Mouse (Mus musculus) limb, embryonic 14.5 days (tissue): Measurements from ENCODE around the gene Gm6525. TPM values are rescaled to one million over a fixed set of nuclear protein-coding genes. Genes with fewer than 3 reads are reported as not detected.

Experiments used
- ATAC-seq: fragments of 200-750 bp; cut with Nextera tagmentation; 2 replicates; pipeline ENCODE4 v1.8.0; 2017; ENCODE audit warnings: low read depth, moderate number of reproducible peaks, moderate TSS enrichment; ENCODE audit not compliant: low FRiP score
- DNase-seq: peaks from one replicate; pipeline ENCODE4 v3.0.0-alpha.2; 2015; ENCODE audit warnings: low spot score
- H3K27ac ChIP-seq: fragments of 300-500 bp; sonication (generic); replicated peaks from 2 replicates; pipeline ENCODE4 v1.5.1; 2014; ENCODE audit warnings: low read depth, mild to moderate bottlenecking, low read length, moderate library complexity, mixed read lengths
- H3K27me3 ChIP-seq: fragments of 300-500 bp; sonication (generic); 2 replicates; pipeline ENCODE4 v1.6.1; 2014; ENCODE audit warnings: low read length, mixed read lengths; ENCODE audit not compliant: control insufficient read depth, insufficient read depth
- H3K36me3 ChIP-seq: fragments of 300-500 bp; sonication (generic); 2 replicates; pipeline ENCODE4 v1.6.1; 2014; ENCODE audit warnings: mild to moderate bottlenecking, low read length, moderate library complexity, mixed read lengths; ENCODE audit not compliant: control insufficient read depth, insufficient read depth
- H3K4me1 ChIP-seq: fragments of 300-500 bp; sonication (generic); 2 replicates; pipeline ENCODE4 v1.6.1; 2014; ENCODE audit warnings: antibody characterized with exemption, low read length, mixed read lengths; ENCODE audit not compliant: control insufficient read depth, insufficient read depth
- H3K4me2 ChIP-seq: fragments of 300-500 bp; sonication (generic); replicated peaks from 2 replicates; pipeline ENCODE4 v1.6.1; 2014; ENCODE audit warnings: low read depth, mild to moderate bottlenecking, low read length, moderate library complexity; ENCODE audit not compliant: severe bottlenecking
- H3K4me3 ChIP-seq: fragments of 300-500 bp; sonication (generic); replicated peaks from 2 replicates; pipeline ENCODE4 v1.5.1; 2014; ENCODE audit warnings: low read length
- H3K9ac ChIP-seq: fragments of 300-500 bp; sonication (generic); 2 replicates; pipeline ENCODE4 v1.6.1; 2014; ENCODE audit warnings: mild to moderate bottlenecking, low read depth, low read length, moderate library complexity; ENCODE audit not compliant: severe bottlenecking
- H3K9me3 ChIP-seq: fragments of 300-500 bp; sonication (generic); 2 replicates; pipeline ENCODE4 v1.6.1; 2016; ENCODE audit warnings: low read length; ENCODE audit not compliant: control insufficient read depth
- POLR2A ChIP-seq: fragments of 200-500 bp; IDR thresholded peaks from 2 replicates; pipeline ENCODE4 v1.8.0; 2012; ENCODE audit warnings: inconsistent platforms, mild to moderate bottlenecking, moderate library complexity, borderline replicate concordance; ENCODE audit not compliant: insufficient read depth, insufficient read length; ENCODE audit errors: extremely low read depth
- WGBS: fragments of 180-500 bp; shearing (Covaris S2); extraction: QIAGEN DNeasy Blood & Tissue Kit; methylation state at CpG from one replicate; pipeline ENCODE4 v1.1.7; 2014; 5-methylcytosine and 5-hydroxymethylcytosine counted together
- polyA plus RNA-seq, 2 experiments: library from polyadenylated mRNA; depleted of rRNA in 1 of 2; stranded (reverse) in 1 of 2; unstranded in 1 of 2; fragments of >200 nt; fragmentation: Nextera tagmentation in 1 of 2; extraction: Ambion mirVana in 1 of 2; gene quantifications; 2 replicates each; pipeline versions ENCODE4 v1.2.1 to v1.2.3; 2012 to 2014

Gm6525 gene
- polyA plus RNA-seq, 2 experiments, result 0.39 to 0.55 TPM

- Histone ChIP-seq H3K4me1 (peaks cover 25% of the 10 kb centered on the region), H3K4me3 (no peak overlapping the region), H3K36me3 (no peaks in the 10 kb centered on the region; the same call in 1 of the 2 replicates), H3K27ac (no peak overlapping the region), H3K4me2 (peak overlapping the region; percentile 11; the same call in 1 of the 2 replicates), H3K27me3 (no peaks in the 10 kb centered on the region), H3K9me3 (no peaks in the 10 kb centered on the region), H3K9ac (no peak overlapping the region)
- DNase-seq (no peak), ATAC-seq (no peak)
- TF ChIP-seq POLR2A, result no peak
- whole genome bisulfite sequencing, result 48% methylated on average over 4 of the region's 4 CpGs
Measured at GRCm38 (mm10) chr3:84217961-84218351, 44.1 kb downstream of the Gm6525 start.

- H3K27me3 ChIP-seq, result no peaks in the 10 kb centered on the region
- TF ChIP-seq POLR2A, result no peak
- ATAC-seq (no peak), DNase-seq (peak; percentile 58)
- H3K27ac ChIP-seq, result no peak overlapping the region
- no peak overlapping the region; the same call in 1 of the 2 replicates for H3K4me2 ChIP-seq
- WGBS, result 29% methylated on average over 2 of the region's 2 CpGs
- no peaks in the 10 kb centered on the region; the same call in 1 of the 2 replicates for H3K36me3 ChIP-seq
- peaks cover 25% of the 10 kb centered on the region for H3K4me1 ChIP-seq
- H3K9me3 ChIP-seq, result no peaks in the 10 kb centered on the region
- H3K9ac ChIP-seq, result no peak overlapping the region
- H3K4me3 ChIP-seq, result no peak overlapping the region
Measured at GRCm38 (mm10) chr3:84218498-84218897, 44.6 kb downstream of the Gm6525 start.

- Histone ChIP-seq H3K36me3 (no peaks in the 10 kb centered on the region; the same call in 1 of the 2 replicates), H3K4me1 (peaks cover 25% of the 10 kb centered on the region), H3K9me3 (no peaks in the 10 kb centered on the region), H3K27me3 (no peaks in the 10 kb centered on the region), H3K27ac (no peak overlapping the region), H3K9ac (no peak overlapping the region), H3K4me2 (0 out of 2 replicates have a peak overlapping the region, but pooled peaks have one; percentile 56), H3K4me3 (no peak overlapping the region)
- 27% methylated on average over 2 of the region's 2 CpGs for WGBS
- DNase-seq, result no peak
- no peak for TF ChIP-seq POLR2A
- ATAC-seq, result no peak
Measured at GRCm38 (mm10) chr3:84219166-84219710, 45.3 kb downstream of the Gm6525 start.

- peak overlapping the region; percentile 34 for H3K4me3 ChIP-seq
- no peaks in the 10 kb centered on the region; the same call in 1 of the 2 replicates for H3K36me3 ChIP-seq
- no peak for TF ChIP-seq POLR2A
- 11% methylated on average over 9 of the region's 9 CpGs for WGBS
- H3K27me3 ChIP-seq, result no peaks in the 10 kb centered on the region
- no peaks in the 10 kb centered on the region for H3K9me3 ChIP-seq
- H3K4me2 ChIP-seq, result peak overlapping the region; percentile 56
- no peak overlapping the region for H3K27ac ChIP-seq
- peak overlapping the region; percentile 47; the same call in 1 of the 2 replicates for H3K9ac ChIP-seq
- H3K4me1 ChIP-seq, result peaks cover 25% of the 10 kb centered on the region
- DNase-seq, result no peak
- no peak for ATAC-seq
Measured at GRCm38 (mm10) chr3:84219720-84220273, 45.9 kb downstream of the Gm6525 start.

GRCm38 (mm10) chr3:84220326-84220725 is 46.4 kb downstream of the Gm6525 start:
- TF ChIP-seq POLR2A, result no peak
- Histone ChIP-seq H3K4me1 (peaks cover 23% of the 10 kb centered on the region), H3K36me3 (no peaks in the 10 kb centered on the region), H3K27me3 (no peaks in the 10 kb centered on the region), H3K9ac (peak overlapping the region; percentile 47), H3K27ac (no peak overlapping the region), H3K4me2 (peak overlapping the region; percentile 56), H3K4me3 (peak overlapping the region; percentile 34), H3K9me3 (no peaks in the 10 kb centered on the region)
- DNase-seq (no peak), ATAC-seq (no peak)
- WGBS, result under 1% methylated on average over 9 of the region's 9 CpGs
